Mouse (Mus musculus): Measurements from ENCODE around the gene Gm21797. TPM values are rescaled to one million over a fixed set of nuclear protein-coding genes. Genes with fewer than 3 reads are reported as not detected.
"Not testable (repeated sequence)": the region's sequence is repeated elsewhere in the genome, so short reads cannot be mapped to it uniquely, and the experiment has no call there.

The Gm21797 gene
- total RNA-seq (2018; cell fraction: chromatin; rRNA removed): not detected
- not detected for total RNA-seq (2018; cell fraction: cytosol; rRNA removed)
- total RNA-seq (2018; cell fraction: nucleus; rRNA removed): not detected
- not detected in 3 replicates for polyA plus RNA-seq (2018)

GRCm38 (mm10) chrY:40775665-40776064 lies at the start of gene Gm21797:
Gm21797 (minus strand) TSS chrY:40775765.
- no CpG with 5 or more reads among the region's 3 CpGs for WGBS (ENCODE audit: missing documents)
- not testable (repeated sequence) for H3K27ac ChIP-seq; H3K36me3 ChIP-seq (ENCODE audit: inconsistent target); H3K4me3 ChIP-seq (ENCODE audit: inconsistent target); H3K79me2 ChIP-seq (ENCODE audit: inconsistent target)

- not testable (repeated sequence) for H3K79me2 ChIP-seq (ENCODE audit: inconsistent target); H3K27ac ChIP-seq; H3K36me3 ChIP-seq (ENCODE audit: inconsistent target); H3K4me3 ChIP-seq (ENCODE audit: inconsistent target)
Measured at GRCm38 (mm10) chrY:40804614-40805013, 29.0 kb upstream of the Gm21797 start, which contains the start of gene Gm20795. Gm20795 (plus strand) TSS chrY:40804914.

Other genes starting within 250 kb of the Gm21797 start
- gene Gm21852, start 123.8 kb downstream of the Gm21797 start, polyA plus RNA-seq (2018): not detected in 3 replicates
- gene Gm20795, start 29.1 kb upstream of the Gm21797 start, polyA plus RNA-seq (2018): not detected in 3 replicates